Mouse (Mus musculus) embryonic fibroblast, embryonic 13.5 days (primary cell): ENCODE measurements around the gene Dnaja3. TPM values are rescaled to one million over a fixed set of nuclear protein-coding genes. Genes with fewer than 3 reads are reported as not detected.
"Not testable (repeated sequence)": the region's sequence is repeated elsewhere in the genome, so short reads cannot be mapped to it uniquely, and the experiment has no call there.

Experiments
- H3K27ac ChIP-seq: 2 replicates; pipeline ENCODE4 v1.5.1; 2012; ENCODE audit warnings: low read length, control low read depth, inconsistent platforms; ENCODE audit not compliant: insufficient read depth
- H3K4me1 ChIP-seq: 2 replicates; pipeline ENCODE4 v1.6.1; 2011; ENCODE audit warnings: low read length; ENCODE audit not compliant: control insufficient read depth, insufficient read depth
- H3K4me3 ChIP-seq: 2 replicates; pipeline ENCODE4 v1.5.1; 2011; ENCODE audit warnings: mild to moderate bottlenecking, control low read depth, low read length; ENCODE audit not compliant: insufficient read depth
- CTCF ChIP-seq: IDR thresholded peaks from 2 replicates; pipeline ENCODE4 v1.5.1; 2011; ENCODE audit warnings: mild to moderate bottlenecking, control low read depth, low read length, moderate library complexity, borderline replicate concordance; ENCODE audit not compliant: insufficient read depth
- POLR2A ChIP-seq: IDR thresholded peaks from 2 replicates; pipeline ENCODE4 v1.6.1; 2011; ENCODE audit warnings: low read depth, mild to moderate bottlenecking, control low read depth, low read length, moderate library complexity
- polyA plus RNA-seq: library from polyadenylated mRNA; stranded (reverse); fragments of >200 nt; gene quantifications from 2 replicates; pipeline ENCODE4 v1.2.4, GENCODE M21; 2011; ENCODE audit warnings: low read depth; ENCODE audit not compliant: missing spikeins, insufficient read length

The Dnaja3 gene
- polyA plus RNA-seq, 1 experiment = 47.6 TPM

- peak within 1 kb of the TSS; percentile 86 for H3K4me3 ChIP-seq
- no peak within 1 kb of the TSS for H3K27ac ChIP-seq
- TF ChIP-seq POLR2A (peak; percentile 90), CTCF (no peak)
- H3K4me1 ChIP-seq = 0 out of 2 replicates have a peak, but pooled peaks cover 5% of the 10 kb centered on the region
Observed at GRCm38 (mm10) chr16:4679121-4680018, 39.6 kb downstream of the Dnaja3 start, which contains the start of gene Coro7. Gene Coro7, minus strand, starts transcription at chr16:4679777.

- peaks cover 11% of the 10 kb centered on the region for H3K4me1 ChIP-seq
- not testable (repeated sequence) for H3K4me3 ChIP-seq, H3K27ac ChIP-seq
Observed at GRCm38 (mm10) chr16:4680922-4681455, 41.2 kb downstream of the Dnaja3 start.

DNA sequence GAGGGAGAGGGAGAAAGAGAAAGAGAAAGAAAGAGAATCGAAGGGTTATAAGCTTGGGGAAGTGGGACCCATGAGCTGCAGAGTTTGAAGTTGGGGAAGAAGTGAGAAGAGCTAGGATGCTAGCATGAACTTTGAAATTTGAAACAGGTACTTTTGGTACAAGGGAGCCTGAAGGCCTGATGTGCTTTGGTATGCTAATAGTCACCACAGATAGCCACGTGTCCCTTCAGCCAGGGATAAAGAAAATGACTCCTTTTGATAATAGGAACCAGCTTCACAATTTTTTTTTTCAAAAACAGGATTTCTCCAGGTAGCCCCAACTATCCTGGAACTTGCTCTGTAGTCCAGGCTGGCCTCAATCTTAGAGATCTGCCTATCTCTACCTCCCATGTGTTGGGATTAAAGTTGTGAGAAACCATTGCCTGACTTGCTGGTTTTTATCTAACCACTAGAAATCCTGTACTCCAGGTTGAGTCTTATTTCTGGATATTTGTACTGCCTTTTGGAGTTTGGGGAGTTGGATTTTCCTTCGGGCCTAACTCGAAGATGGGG, 42.9 kb downstream of the Dnaja3 start:
- TF ChIP-seq POLR2A (peak; percentile 13; the same call in 1 of the 2 replicates), CTCF (no peak)
- Histone ChIP-seq H3K27ac (peak overlapping the region; percentile 98), H3K4me1 (peaks cover 11% of the 10 kb centered on the region), H3K4me3 (peak overlapping the region; percentile 94)

- Histone ChIP-seq H3K4me1 (peaks cover 11% of the 10 kb centered on the region), H3K4me3 (peak overlapping the region; percentile 94), H3K27ac (peak overlapping the region; percentile 98)
- TF ChIP-seq CTCF = no peak
- no peak for TF ChIP-seq POLR2A
Observed at GRCm38 (mm10) chr16:4683193-4683580, 43.4 kb downstream of the Dnaja3 start.

- Histone ChIP-seq H3K4me1 (peaks cover 11% of the 10 kb centered on the region), H3K27ac (peak overlapping the region; percentile 98), H3K4me3 (peak overlapping the region; percentile 94)
- no peak for TF ChIP-seq CTCF
- peak; percentile 87 for TF ChIP-seq POLR2A
Observed at GRCm38 (mm10) chr16:4683581-4684456, 44.0 kb downstream of the Dnaja3 start.

- peak overlapping the region; percentile 94 for H3K4me3 ChIP-seq
- 0 out of 2 replicates have a peak overlapping the region, but pooled peaks have one; percentile 21 for H3K27ac ChIP-seq
- TF ChIP-seq POLR2A (no peak), CTCF (no peak)
- H3K4me1 ChIP-seq = peaks cover 11% of the 10 kb centered on the region
Observed at GRCm38 (mm10) chr16:4684457-4684791, 44.6 kb downstream of the Dnaja3 start.

GRCm38 (mm10) chr16:4689371-4689770, 49.6 kb downstream of the Dnaja3 start:
- H3K4me1 ChIP-seq, H3K4me3 ChIP-seq, H3K27ac ChIP-seq: not testable (repeated sequence)

- H3K4me3 ChIP-seq = no peak overlapping the region
- no peak overlapping the region for H3K27ac ChIP-seq
- H3K4me1 ChIP-seq = no peaks in the 10 kb centered on the region
- TF ChIP-seq CTCF = no peak
- TF ChIP-seq POLR2A = no peak
Observed at GRCm38 (mm10) chr16:4701211-4701610, 61.4 kb downstream of the Dnaja3 start.

DNA sequence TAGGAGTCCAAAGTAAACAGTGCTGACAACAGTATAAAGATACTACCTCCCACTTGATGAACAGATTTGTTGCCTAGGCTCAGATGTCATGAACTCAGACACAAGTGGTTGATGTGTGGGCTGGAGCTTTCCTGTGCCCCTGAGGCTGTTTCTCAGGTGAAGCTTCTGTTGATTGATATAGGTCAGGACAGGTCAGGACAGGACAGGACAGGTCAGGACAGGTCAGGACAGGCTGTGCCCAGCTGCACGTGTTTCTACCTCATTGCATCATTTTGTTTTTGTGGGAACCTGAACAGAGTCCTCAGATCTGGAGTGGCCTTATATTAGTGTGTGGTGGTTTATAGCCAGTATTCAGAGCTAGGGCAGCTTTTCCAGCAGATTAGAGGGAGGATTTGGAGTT, 62.9 kb downstream of the Dnaja3 start:
- H3K27ac ChIP-seq = no peak overlapping the region

More for the DNA sequence above, 62.9 kb downstream of the Dnaja3 start:
- Histone ChIP-seq H3K4me3 (no peak overlapping the region), H3K4me1 (no peaks in the 10 kb centered on the region)
- TF ChIP-seq POLR2A (no peak), CTCF (no peak)
